Mouse (Mus musculus) frontal cortex, adult 2 months (tissue): ENCODE results near the gene Tm7sf2. TPM values are rescaled to one million over a fixed set of nuclear protein-coding genes. Genes with fewer than 3 reads are reported as not detected.
"Not testable (repeated sequence)": the region's sequence is repeated elsewhere in the genome, so short reads cannot be mapped to it uniquely, and the experiment has no call there.

Experiments
- DNase-seq, 2 experiments: peaks; one replicate each; pipeline ENCODE4 v3.0.0; 2022; ENCODE audit warnings: low spot score in 1 of 2; ENCODE audit errors: extremely low spot score in 1 of 2
- polyA plus RNA-seq: library from polyadenylated mRNA; depleted of rRNA; stranded (reverse); fragments of >200 nt; gene quantifications from 2 replicates; pipeline ENCODE4 v1.2.3, GENCODE M21; 2012

Tm7sf2 gene
- polyA plus RNA-seq, 1 experiment, result 50.2 TPM

DNA sequence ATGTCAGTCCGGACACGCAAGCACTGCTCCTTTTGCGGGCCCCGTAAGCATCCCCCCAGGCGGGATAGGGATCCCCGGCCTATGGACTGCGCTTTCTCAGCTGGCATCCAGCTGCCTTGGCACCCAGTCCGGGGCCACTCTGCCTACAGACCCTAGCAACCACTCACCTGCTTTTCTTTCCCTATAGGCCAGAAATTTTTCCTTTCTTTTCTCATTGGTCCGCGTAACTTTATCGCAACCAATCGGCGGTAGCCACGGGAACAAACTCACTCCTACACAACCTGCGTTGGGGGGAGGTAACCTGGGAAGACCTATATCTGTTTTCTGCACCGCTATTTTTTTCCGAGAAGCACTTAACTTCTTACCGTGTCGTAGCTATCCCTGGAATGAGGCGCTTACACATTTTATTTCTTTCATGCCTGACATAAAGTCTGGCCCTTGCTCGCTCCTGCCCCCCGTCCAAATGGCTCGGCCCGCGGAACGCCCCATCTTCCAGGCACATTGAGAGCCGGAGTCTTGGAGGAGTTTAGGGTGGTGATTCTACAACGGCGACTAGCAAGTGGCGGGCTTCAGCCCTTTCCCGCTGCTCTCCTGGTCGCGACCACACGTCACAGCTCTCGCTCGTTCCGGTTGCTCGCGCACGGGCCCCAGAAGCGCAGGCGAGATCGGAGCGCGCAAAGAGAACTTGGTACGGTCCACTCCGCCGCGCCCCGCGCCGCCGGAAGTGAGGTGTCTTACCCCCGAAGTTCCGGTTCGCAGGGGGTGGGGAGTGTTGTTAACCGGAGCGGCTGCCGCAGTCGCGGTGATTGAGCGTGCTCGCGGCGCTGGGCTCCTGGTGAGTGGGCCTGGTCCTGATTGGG lies 21.6 kb downstream of the Tm7sf2 start, which contains the start of gene Syvn1:
TSS of gene Syvn1 (plus strand) at position 283 of the 860 bp plus-strand sequence.
- peak; percentile 92 to 96 for DNase-seq

DNA sequence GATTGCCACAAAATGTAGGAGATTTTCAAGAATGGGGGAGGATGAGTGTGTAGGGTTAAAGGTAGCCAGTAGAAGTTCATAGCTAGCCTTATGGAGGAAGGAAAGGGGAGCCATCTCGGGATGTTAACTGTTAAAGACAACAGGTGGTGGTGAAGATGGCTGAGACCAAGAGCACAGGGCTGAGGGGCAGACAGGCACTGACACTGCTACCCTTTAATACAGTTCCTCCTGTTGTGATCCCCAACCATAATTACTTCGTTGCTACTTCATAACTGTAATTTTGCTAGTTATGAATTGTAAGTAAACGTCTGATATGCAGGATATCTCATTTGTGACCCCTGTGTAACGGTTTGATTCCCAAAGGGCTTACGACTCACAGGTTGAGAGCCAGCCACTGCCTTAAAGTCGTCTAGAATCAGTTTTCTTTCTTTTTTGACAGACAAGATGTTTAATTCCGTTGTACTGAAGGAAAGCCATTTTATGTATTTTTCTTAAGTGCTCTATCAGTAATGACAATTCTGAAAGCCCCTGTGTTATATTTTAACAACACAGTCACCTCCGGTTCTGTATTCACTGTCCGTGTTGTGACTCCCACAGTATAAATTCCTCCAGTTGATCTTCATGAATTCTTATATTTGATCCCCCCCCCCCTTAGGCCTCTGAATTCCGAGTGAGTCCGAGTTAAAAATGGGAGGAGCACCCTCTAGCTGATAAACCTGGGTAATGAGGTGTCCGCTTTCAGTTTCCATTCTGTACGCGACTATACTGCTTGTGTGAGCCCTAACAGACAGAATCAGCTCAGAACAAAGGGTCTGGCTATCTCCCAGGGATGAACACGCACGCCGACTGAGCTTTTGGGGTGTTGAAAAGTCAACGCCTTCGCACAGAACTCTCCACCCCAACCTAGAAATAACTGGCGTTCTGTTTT lies 22.5 kb downstream of the Tm7sf2 start:
- DNase-seq, result peak in 1 of 2 experiments; percentile 57

DNA sequence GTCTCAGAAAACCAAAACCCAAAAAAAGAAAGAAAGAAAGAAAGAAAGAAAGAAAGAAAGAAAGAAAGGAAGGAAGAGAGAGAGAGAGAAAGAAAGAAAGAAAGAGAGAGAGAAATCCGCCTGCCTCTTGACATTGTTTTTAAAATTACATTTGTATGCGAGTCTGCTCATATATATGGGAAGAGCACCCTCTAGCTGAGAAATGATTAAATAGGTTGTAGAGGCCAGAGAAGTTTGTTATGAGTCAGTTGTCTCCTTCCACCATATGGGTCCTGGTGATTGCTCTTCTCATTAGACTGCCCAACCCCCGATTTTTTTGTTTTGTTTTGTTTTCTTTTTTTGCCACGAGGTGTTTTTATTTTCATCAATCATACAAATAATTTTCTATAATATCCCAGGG lies 24.1 kb downstream of the Tm7sf2 start:
- not testable (repeated sequence) for DNase-seq

DNA sequence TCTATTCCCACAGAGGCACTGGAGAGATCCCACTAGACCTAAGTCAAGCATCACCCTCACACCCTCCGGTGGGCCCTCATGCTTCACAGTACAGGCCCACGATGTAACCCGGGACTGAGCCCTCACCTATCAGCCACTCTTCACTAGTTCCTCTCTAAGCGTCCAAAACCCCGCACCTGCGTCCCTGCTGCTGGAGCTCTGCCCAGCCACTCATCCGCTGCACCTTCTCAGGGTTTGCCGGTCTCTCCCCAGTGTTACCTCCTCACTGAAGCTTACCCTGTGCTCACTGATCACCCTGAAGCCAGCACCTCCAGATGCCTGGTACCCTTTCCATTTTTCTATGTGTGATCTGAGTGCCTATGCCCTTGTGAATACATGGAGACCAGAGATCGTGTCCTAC lies 25.9 kb downstream of the Tm7sf2 start:
- no peak for DNase-seq

DNA sequence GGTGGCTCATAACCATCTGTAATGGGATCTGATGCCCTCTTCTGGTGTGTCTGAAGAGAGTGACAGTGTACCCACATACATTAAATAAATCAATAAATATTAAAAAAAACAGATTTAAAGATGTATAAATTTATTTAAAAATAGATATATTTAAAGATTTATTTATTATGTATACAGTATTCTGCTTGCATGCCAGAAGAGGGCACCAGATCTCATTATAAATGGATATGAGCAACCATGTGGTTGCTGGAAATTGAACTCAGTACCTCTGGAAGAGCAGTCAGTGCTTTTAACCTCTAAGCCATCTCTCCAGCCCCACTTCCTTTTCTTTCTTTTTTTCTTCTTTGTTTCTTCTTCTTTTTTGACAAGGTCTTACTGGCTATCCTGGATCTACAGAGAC lies 28.2 kb downstream of the Tm7sf2 start:
- DNase-seq, result no peak

DNA sequence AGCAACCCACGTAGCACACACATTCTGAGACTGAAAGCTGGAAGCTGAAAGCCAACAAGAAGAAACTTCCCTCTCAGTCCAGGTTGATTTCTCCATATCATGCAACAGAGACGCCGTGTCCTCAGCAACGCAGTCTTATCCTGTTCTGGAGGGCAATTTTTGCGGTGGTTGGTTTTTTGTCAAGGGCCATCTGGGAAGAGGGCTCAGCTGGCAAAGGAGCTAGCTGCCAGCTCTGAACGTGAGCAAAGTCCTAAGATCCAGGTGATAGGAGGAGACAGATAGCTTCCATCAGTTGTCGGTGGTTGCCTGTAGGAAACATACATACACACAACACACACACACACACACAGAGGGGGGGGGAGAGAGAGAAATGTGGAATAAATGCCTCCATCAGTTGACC lies 29.8 kb downstream of the Tm7sf2 start:
- DNase-seq, result no peak

DNA sequence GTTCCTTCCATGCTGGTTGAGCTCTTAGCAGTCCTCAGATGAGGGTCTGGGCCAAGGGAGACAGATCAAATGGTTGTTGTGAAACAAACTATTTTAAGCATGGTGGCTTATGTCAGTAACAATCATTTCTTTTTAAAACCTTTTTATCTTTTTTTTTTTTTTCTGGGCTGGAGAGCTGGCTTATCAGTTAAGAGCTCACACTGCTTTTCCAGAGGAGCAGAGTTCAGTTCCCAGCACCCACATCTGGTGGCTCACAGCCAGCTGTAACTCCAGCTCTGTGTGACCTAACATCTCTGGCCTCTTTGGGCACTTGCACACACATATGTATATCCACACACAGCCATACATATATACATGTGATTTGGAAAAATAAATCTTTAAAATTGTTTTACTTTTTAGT lies 30.5 kb downstream of the Tm7sf2 start:
- no peak for DNase-seq

DNA sequence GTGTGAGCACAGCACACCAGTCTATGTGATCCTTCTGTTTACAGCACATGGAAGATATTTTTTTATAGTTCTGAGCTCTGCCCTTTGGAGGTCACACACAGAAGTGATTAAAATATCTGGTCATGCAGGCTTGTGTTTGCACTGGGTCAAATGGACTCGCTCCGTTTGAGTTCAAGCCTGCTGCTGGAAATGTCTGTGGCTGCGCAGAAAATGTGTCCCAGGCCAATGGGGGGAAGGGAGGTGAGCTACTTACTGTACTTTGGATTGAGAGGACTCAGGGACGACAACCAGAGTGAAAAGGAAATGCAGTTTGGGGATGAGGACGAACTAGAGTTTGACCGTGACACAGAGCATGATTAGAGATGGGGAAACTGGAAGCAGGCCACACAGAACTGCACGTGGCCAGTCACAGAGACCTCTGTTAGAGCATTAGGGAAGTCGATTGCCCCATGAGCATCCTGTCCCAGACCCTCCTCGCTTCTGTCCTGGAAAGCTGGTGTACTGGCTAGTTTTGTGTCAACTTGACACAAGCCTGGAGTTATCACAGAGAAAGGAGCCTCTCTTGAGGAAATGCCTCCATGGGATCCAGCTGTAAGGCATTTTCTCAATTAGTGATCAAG lies 32.1 kb downstream of the Tm7sf2 start:
- no peak for DNase-seq

DNA sequence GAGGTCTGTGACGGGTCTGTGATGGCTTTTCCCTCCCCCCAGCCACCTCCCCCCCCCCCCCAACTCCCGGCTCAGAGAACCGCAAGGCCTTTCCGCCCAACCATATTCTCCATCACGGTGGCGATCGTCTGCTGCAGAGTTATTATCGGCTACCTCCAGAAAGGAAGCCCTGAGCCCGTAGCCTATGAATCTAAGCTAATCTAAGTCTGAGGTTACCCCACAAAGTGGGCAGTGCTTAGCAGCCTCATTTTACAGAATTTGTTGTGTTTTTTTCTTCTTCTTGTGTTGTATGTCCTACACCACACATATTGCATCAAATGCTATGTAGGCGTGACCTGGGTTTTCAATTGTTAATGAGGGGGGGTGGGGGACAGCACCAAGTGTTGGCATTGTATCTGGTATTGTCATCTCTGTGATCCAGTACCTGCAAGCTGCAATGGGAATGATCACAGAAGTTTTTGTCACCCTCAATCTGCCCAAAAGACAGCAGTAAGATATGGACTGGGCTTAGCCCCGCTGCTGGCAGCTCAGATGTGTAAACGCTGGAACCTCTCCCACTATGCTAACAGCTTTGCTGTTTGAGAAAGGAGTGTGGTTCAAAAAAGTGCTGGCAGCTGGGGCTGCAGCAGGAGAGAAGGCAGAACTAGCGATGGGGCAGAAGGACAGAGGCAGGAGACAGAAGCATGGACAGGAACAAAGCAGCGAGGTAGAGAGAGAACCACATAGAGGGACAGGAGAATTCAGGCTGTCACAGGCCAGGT lies 37.5 kb downstream of the Tm7sf2 start:
- no peak for DNase-seq

DNA sequence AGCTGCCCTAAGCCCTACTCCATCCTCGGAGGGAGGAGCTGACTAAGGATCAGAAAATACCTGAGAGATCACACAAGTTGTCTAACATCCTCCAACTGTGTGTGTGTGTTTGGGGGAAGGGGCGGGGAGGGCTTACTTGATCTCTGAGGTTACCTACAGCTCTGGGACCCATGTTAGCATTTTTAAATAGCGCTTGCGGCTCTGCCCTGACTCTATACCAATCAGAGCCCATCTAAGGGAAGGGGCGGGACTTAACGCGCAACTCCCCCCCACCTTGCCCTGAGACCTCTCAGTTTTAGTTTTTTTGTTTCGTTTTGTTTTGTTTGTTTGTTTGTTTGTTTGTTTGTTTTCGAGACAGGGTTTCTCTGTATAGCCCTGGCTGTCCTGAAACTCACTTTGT lies 38.7 kb downstream of the Tm7sf2 start:
- DNase-seq, result no peak

DNA sequence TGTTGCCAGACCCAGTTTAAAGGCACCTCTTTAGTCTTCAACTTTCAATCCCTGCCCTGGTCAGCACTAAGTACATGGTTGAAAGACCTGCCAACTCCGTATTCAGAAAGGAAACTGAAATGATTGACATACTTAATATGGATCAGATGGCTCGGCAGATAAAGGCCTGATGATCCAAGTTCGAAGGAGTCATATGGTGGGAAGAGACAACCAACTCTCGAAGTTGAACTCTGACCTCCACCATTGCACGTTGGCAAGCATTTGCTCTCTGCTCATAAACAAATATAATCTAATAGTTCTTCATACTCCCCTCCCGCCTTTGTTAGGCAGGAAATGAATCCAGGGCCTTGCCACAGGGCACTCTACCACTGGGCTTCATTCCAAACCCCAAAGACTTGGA lies 39.2 kb downstream of the Tm7sf2 start:
- DNase-seq, result no peak

DNA sequence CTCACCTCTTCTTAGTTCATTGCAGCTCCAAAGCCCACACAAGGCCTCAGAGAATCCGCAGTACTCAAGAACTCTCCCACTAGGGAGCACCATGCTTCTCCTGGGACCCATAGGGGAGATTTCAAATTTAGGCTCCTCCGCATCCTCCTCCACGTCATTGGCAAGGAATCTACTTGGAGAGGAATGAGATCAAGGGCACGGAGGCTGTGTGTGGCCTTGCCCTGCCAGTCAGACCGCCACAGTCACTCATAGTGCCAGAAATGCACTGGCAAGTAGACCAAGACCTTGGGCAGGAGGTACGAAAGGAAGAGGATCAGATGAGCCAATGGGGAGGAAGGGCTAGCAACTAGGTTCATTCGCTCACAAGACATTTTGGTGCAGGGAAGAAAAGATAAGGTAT lies 44.2 kb downstream of the Tm7sf2 start:
- no peak for DNase-seq

DNA sequence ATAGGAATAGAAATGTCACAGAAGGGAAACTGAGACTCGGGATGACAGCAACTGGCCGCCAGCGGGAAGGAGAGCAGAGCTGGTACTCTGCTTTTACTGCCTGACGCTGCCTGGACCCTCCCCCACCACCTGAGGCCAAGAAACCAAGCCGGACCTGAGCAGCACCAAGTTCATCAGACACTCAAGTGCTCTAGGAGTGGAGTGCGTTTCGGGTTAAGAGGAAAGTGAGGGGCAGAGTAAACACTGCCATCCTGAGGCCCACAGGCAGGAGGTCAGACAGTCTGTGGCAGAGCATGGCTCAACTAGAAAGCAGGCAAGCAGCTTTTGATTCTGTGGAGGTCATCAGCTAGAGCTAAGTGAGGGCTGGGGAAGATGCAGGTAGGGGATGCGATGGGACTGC lies 45.1 kb downstream of the Tm7sf2 start:
- no peak for DNase-seq

DNA sequence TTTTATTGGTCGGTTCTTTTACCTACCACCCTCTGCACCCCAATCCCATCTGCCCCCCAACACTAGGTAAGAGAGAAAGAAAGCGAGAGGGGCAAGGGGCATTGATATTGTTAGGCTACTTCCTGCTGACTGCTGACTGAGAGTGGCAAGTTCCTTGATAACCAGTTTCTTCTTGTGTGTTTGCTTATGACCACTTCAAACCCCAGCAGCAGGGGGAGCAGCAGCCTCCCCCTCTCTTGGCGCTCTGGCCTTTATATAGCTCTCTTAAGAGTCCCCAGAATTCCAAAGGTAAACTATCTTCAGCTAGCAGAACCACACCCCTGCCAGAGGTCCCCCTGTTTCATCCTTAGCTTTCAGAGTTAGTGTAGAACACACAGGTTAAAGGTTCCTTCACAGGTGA lies 47.9 kb downstream of the Tm7sf2 start:
- no peak for DNase-seq

DNA sequence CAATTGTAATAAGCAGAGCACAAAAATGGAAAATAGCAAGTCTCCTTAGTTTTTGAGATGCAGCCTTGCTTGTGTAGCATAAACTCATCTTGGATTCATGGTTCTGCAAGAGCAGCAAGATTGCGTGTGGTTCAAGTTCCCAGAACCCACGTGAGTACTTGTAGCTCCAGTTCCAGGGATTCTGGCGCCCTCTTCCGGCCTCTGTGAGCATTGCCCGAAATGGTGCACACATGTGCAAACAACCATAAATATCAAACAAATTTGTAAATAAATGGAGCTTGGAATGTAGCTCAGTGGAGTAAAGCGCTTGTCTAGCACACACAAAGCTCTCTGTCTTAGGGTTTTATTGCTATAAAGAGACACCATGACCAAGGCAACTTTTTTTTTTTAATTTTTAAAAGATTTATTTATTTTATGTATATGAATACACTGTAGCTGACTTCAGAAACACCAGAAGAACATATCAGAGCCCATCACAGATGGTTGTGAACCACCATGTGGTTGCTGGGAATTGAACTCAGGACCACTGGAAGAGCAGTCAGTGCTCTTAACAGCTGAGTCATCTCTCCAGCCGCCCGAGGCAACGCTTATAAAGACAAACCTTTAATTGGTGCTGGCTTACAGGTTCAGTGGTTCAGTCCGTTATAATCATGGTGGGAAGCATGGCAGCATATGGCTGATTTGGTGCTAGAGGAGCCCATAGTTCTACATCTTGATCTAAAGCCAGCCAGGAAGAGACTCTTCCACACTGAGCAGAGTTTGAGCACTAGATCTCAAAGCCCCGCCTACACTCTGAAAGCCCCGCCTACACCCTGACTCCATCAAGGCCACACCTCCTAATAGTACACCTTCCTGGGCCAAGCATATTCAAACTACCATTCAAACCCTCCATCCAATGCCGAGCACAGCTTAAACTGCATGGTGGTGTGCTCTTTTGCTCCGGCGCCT lies 49.8 kb downstream of the Tm7sf2 start:
- DNase-seq, result peak; percentile 64 to 95

DNA sequence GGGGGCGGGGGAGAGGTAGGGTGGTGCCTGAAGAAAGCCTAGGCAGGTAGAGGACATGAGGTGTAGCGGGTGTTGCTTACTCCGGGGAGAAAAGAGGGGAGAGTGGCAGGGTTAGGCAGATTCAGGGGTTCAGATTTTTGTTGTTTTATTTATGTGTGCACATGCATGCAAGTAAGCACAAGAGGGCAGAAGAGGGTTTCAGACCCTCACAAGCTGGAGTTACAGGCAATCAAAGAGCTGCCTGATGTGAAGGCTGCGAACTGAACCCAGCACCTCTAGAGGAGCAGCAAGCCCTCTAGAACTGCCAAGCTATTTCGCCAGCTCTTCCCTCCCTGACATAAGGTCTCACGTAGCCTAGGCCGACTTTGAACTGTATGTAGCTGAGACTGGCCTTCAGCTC lies 51.6 kb downstream of the Tm7sf2 start:
- no peak for DNase-seq

DNA sequence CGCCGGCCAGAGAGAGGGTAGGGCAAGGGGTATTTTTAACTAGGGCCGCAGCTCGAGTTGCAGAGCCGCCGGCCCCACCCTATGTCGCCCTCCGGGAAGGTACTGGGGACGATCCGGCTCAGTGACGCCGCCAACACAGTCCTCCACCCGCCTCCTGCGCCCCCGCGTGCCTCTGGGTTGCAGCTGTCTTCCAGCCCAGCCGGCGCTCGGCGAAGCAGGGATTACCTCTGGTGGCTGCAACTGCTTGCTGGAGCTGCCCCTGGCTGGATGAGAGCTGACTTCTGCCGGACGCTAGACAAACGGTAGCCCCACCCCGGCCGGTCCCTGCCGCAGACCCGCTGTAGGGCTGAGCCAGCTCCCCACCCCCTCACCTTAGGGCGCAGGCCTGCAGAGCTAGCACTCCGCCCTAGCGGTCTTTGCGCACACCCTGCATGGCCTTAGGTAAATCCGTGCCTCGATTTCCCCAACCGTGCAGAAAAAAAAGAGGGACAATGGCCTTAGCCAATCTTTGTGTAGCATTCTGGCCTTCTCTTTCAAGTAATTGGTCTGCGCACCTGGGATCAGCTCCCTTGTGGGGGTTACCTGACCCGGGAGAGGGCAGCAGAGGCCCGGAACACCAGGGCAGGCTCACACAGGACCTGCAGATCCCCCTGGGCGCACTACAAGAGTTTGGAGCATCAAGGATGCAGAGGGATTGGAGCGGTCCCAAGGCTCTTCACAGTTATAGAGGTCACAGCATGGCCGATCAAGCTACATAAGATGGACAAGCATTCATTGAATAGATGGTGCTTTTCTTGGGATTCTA lies 52.5 kb downstream of the Tm7sf2 start, which contains the start of gene Capn1:
TSS of gene Capn1 (minus strand) at position 387 of the 805 bp plus-strand sequence.
- DNase-seq, result peak in 1 of 2 experiments; percentile 71

DNA sequence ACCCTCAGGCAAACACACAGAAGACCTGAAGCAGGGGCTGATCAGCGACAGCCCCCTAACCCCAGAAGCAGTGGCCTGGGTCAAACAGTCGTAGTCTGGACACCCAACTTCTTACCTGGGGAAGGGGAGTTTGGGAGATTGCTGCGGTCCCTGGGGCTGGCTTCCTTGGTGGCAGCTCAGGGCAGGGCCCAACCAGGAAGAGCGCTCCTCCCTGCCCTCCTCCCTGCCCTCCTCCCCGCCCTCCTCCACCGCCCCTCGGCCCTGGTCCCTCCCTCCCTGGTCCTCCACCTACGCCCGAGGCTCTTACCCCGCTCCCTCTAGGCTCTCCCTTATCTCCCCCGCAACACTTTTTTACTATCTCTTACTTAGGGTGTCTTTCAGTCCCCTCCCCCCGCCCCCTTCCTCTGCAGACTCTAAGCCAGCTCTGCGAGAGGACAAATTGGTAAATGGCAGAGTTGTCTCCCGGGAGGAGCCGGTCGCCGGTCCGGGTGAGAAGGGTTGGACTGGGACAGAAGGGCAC lies 53.1 kb downstream of the Tm7sf2 start:
- no peak for DNase-seq
